8 mouse cellular contexts compared by ENCODE assay signal in the genomic region with DNA sequence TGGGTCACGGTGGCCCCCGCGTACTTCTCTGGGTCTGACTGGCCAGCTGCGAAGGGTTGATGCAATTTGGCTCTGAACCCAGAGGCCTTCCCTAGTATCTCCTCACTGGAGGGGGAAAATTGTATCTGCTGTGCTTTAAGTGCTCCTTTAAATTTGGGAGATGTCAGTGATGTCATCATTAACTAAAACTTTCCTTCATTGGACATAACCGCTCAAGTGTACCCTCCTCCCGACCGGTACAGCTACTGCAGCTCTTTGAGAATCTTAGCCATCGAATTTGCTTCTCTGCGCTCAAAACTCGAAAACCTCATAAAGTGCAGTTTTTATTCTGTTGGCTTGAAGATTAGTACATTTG. TPM values are rescaled to one million over a fixed set of nuclear protein-coding genes. Genes with fewer than 3 reads are reported as not detected.
DNase-seq lines count a peak whose midpoint lies in the region; ATAC-seq and TF ChIP-seq lines count a peak whose summit lies in the region.

No protein-coding gene starts in this region.

- no peak for TF ChIP-seq CTCF in cortical plate, adult 2 months (IDR thresholded peaks at IDR 0.05; ENCODE audit: extremely low read depth, insufficient read depth, low read length)

- H3K4me3 ChIP-seq in kidney, embryonic 14.5 days (ENCODE audit: low read length), result peak overlapping the region; percentile 55
- H3K4me3 ChIP-seq in cortical plate, adult 2 months (ENCODE audit: insufficient read depth, low read length), result peak overlapping the region; percentile 99
- peak overlapping the region; percentile 78 for H3K4me3 ChIP-seq in hindbrain, embryonic 10.5 days
- H3K4me3 ChIP-seq in midbrain, embryonic 11.5 days (ENCODE audit: low read depth, low read length), result peak overlapping the region; percentile 75

- 0 out of 2 replicates have a peak overlapping the region, but pooled peaks have one; percentile 52 for H3K9ac ChIP-seq in kidney, embryonic 14.5 days (ENCODE audit: low read depth, low read length)
- peak overlapping the region; percentile 76 for H3K9ac ChIP-seq in midbrain, embryonic 11.5 days (ENCODE audit: low read length)

- ATAC-seq in kidney, embryonic 14.5 days (ENCODE audit: low FRiP score, low TSS enrichment), result no peak
- ATAC-seq in midbrain, embryonic 11.5 days (ENCODE audit: low FRiP score), result no peak
- ATAC-seq in inflammation-experienced regulatory T-cells, adult 6 months, result no peak

- no peak overlapping the region for H3K27ac ChIP-seq in kidney, embryonic 14.5 days (ENCODE audit: low read depth, low read length)
- H3K27ac ChIP-seq in cortical plate, adult 2 months (ENCODE audit: insufficient read depth, low read length), result peak overlapping the region; percentile 99
- H3K27ac ChIP-seq in hindbrain, embryonic 10.5 days, result peak overlapping the region; percentile 86
- no peak overlapping the region for H3K27ac ChIP-seq in midbrain, embryonic 11.5 days (ENCODE audit: low read depth, low read length)

- peaks cover 18% of the 10 kb centered on the region for H3K27me3 ChIP-seq in kidney, embryonic 14.5 days (ENCODE audit: control insufficient read depth, insufficient read depth, low read length)
- peaks cover 18% of the 10 kb centered on the region for H3K27me3 ChIP-seq in hindbrain, embryonic 10.5 days (ENCODE audit: insufficient read depth, poor library complexity, severe bottlenecking)
- H3K27me3 ChIP-seq in midbrain, embryonic 11.5 days (ENCODE audit: control insufficient read depth, insufficient read depth, low read length), result peaks cover 4% of the 10 kb centered on the region; the same call in 1 of the 2 replicates

- peak overlapping the region; percentile 92 for H3K4me2 ChIP-seq in kidney, embryonic 14.5 days (replicated peaks; ENCODE audit: low read depth, low read length)
- H3K4me2 ChIP-seq in midbrain, embryonic 11.5 days, result peak overlapping the region; percentile 94

- no peaks in the 10 kb centered on the region for H3K36me3 ChIP-seq in kidney, embryonic 14.5 days (ENCODE audit: control insufficient read depth, insufficient read depth, low read length)
- no peaks in the 10 kb centered on the region for H3K36me3 ChIP-seq in hindbrain, embryonic 10.5 days
- no peaks in the 10 kb centered on the region for H3K36me3 ChIP-seq in midbrain, embryonic 11.5 days (ENCODE audit: control insufficient read depth, insufficient read depth, low read length)

- WGBS in kidney, embryonic 14.5 days, result 24% methylated on average over 10 of the region's 10 CpGs
- 28% methylated on average over 10 of the region's 10 CpGs for WGBS in hindbrain, embryonic 10.5 days
- 24% methylated on average over 10 of the region's 10 CpGs for WGBS in midbrain, embryonic 11.5 days

- H3K9me3 ChIP-seq in kidney, embryonic 14.5 days (ENCODE audit: control insufficient read depth, low read length), result no peaks in the 10 kb centered on the region
- H3K9me3 ChIP-seq in hindbrain, embryonic 10.5 days, result no peaks in the 10 kb centered on the region
- no peaks in the 10 kb centered on the region for H3K9me3 ChIP-seq in midbrain, embryonic 11.5 days (ENCODE audit: control insufficient read depth, low read length)

- H3K4me1 ChIP-seq in kidney, embryonic 14.5 days (ENCODE audit: control insufficient read depth, insufficient read depth, low read length), result no peaks in the 10 kb centered on the region
- H3K4me1 ChIP-seq in cortical plate, adult 2 months (ENCODE audit: control insufficient read depth, insufficient read depth, low read length), result peaks cover 7% of the 10 kb centered on the region
- peaks cover 7% of the 10 kb centered on the region for H3K4me1 ChIP-seq in hindbrain, embryonic 10.5 days (replicated peaks)
- H3K4me1 ChIP-seq in midbrain, embryonic 11.5 days (ENCODE audit: control insufficient read depth, insufficient read depth, low read length), result 0 out of 2 replicates have a peak, but pooled peaks cover 4% of the 10 kb centered on the region

- no peak for DNase-seq in kidney, adult 8-10 months
- DNase-seq in hindbrain, embryonic 10.5 days (ENCODE audit: low spot score), result no peak
- no peak for DNase-seq in midbrain, embryonic 11.5 days (ENCODE audit: low spot score, missing footprints)
- DNase-seq in urinary bladder, adult 18-20 months (ENCODE audit: low spot score in 2 of 2), result no peak
- DNase-seq in gastrocnemius, adult 18-20 months (ENCODE audit: low spot score), result no peak

- 0 out of 2 replicates have a peak, but pooled peaks have one; percentile 14 for TF ChIP-seq POLR2A in cortical plate, adult 2 months (IDR thresholded peaks at IDR 0.05; ENCODE audit: extremely low read depth, insufficient read depth, low read length)

RNA-seq across cellular contexts. Expression of gene Otud7a, which starts 0.8 kb away (rescaled TPM):
- 0.10 and 0.31 TPM in 2 replicates for polyA plus RNA-seq in kidney, embryonic 14.5 days (2014; fragmentation: Nextera tagmentation; extraction: Ambion mirVana)
- 52.1 and 63.2 TPM in 2 replicates for polyA plus RNA-seq in cortical plate, adult 2 months (2012; rRNA removed)
- 1.6 and 2.6 TPM in 2 replicates for polyA plus RNA-seq in hindbrain, embryonic 10.5 days (2016; fragmentation: Nextera tagmentation; extraction: Ambion mirVana)
- 1.8 and 1.9 TPM in 2 replicates for polyA plus RNA-seq in midbrain, embryonic 11.5 days (2014; fragmentation: Nextera tagmentation; extraction: Ambion mirVana)
- polyA plus RNA-seq in inflammation-experienced regulatory T-cells, adult 6 months (2017; shearing (Covaris generic)), result not detected
- not detected for total RNA-seq in gastrocnemius, adult 18-20 months (2021)

Comparison
In these comparisons a context has a peak if more than half of its experiments do, and no peak if none do; other contexts are left out.
1. H3K27ac ChIP-seq: peak in cortical plate, adult 2 months (single experiment) and hindbrain, embryonic 10.5 days (single experiment); none in kidney, embryonic 14.5 days (single experiment) and midbrain, embryonic 11.5 days (single experiment).
2. RNA of gene Otud7a, which starts 0.8 kb away (polyA plus RNA-seq): 52.1 to 63.2 TPM in cortical plate, adult 2 months; 1.8 to 1.9 TPM in midbrain, embryonic 11.5 days, 1.6 to 2.6 TPM in hindbrain, embryonic 10.5 days, 0.10 to 0.31 TPM in kidney, embryonic 14.5 days and not detected in inflammation-experienced regulatory T-cells, adult 6 months; every median in the first group is over 10 times any median in the second.
3. Peak in every context shown above with its lines, with median percentiles within 50 percentile points of each other: H3K4me3 ChIP-seq.